Mouse (Mus musculus): Measurements from ENCODE around the gene Atp6v1g2.

Gene Atp6v1g2

DNA sequence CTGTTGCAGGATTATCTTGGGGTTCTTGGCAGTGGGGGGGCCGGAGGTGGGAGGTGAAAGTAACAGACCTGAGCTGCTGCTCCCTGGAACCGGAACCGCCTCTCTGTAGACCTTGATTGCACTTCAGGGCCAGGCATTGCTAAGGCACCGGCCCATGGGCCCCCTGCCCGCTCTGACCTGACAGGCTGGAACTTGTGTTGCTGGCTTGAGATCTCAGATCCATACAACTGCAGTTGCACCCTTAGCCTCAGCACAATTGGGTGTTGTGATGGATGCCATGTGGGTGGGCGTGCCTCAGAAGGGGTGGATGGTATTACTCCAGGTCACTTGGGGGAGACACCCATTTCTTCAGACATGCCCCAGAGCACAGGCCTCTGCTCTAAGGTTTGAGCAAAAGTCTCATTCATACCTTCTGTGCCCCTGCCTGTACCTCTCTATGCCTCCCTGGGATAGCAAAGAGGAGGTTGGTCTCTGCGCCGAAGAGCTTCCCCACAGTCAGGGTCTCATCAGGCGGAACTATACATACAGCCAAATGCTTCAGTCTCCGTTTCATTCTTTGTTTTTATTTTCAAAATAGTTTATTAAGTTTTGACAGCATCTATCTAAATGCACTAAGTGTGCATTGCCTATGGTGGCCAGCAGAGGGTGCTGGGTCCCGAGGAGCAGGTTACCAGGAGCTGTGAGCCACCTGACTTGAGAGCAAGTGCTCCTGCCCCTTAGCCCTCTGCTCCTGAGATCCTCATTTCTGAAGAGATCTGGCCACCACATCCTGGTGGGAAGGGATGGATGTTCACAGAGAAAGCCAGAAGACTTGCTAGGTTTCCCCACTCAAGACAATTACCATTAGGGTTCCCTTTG, 21.0 kb downstream of the Atp6v1g2 start:
- DNase-seq (ENCODE audit: low spot score in 2 of 2), result peak in 1 of 2 experiments; percentile 57

DNA sequence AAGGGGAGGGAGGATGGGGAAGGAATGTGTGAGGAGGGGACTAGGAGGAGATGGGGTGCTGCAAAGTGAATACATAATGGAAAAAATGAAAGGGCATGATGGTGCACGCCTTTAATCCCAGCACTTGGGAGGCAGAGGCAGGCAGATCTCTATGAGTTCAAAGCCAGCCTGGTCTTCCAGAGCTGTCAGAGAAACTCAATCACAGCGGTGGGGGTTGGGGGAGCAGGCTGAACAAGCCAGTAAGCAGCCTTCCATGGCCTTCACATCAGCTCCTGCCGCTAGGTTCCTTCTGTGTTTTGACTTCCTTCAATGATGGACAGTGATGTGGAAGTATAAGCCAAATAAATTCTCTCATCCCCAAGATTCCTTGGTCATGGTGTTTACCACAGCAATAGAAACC, 21.8 kb downstream of the Atp6v1g2 start:
- no peak for DNase-seq (ENCODE audit: low spot score in 2 of 2)

DNA sequence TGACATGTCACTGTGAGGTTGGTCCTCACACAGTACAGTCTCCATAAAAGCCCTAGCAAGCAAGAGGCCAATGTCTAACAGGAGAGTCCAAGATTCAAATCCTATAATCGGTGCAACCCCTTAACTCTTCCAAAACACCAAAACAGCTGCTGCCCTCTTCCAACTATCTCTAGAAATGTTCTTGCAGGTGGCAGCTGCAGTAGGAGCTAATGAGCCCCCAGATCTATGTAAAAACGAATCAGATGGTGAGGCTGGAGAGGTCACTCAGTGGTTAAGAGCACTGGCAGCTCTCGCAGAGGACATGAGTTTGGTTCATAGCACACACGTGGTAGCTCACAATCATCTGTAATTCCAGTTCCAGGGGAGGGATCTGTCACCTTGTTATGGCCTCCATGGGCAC, 22.2 kb downstream of the Atp6v1g2 start:
- DNase-seq (ENCODE audit: low spot score in 2 of 2), result no peak

DNA sequence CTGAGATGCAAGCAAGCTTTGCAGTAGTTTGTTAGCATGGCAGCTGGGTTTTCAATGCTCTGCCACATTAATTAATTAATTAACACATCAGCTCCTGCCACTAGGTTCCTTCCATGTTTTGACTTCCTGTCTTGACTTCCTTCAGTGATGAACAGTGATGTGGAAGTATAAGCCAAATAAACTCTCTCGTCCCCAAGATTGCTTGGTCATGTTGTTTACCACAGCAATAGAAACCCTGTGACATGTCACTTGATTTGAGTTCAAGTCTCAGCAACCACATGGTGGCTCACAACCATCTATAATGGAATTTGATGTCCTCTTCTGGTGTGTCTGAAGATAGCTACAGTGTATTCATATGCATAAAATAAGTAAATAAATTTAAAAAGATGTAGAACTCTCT, 23.9 kb downstream of the Atp6v1g2 start:
- no peak for DNase-seq (ENCODE audit: low spot score in 2 of 2)

DNA sequence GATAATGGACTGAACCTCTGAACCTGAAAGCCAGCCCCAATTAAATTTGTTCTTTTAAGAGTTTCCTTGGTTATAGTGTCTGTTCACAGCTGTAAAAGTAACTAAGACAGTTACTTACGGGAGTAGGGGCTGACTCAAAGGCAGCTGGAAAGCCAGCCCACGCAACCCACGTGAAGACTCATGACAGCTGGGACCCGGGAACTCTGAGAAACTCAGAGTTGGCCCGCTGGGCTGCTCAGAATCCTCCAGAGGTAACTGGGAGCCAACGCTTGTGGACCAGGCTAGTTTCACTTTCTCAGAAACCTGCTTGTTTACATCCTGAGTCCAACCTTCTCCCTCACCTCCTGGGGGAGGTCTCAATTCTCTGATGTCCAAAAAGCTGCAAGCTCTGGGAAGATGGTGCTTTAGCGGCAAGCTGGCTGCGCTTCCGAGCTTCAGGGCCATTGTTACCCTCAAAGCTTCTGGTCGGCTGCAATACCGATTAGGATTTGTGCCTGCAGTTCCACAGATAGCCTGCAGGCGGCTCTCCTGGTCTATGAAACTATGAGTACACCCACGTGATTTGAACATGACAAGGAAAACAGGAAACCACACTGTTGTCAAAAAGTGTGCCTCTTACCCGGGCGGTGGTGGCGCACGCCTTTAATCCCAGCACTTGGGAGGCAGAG, 24.5 kb downstream of the Atp6v1g2 start:
- peak; percentile 89 to 96 for DNase-seq (ENCODE audit: low spot score in 2 of 2)

DNA sequence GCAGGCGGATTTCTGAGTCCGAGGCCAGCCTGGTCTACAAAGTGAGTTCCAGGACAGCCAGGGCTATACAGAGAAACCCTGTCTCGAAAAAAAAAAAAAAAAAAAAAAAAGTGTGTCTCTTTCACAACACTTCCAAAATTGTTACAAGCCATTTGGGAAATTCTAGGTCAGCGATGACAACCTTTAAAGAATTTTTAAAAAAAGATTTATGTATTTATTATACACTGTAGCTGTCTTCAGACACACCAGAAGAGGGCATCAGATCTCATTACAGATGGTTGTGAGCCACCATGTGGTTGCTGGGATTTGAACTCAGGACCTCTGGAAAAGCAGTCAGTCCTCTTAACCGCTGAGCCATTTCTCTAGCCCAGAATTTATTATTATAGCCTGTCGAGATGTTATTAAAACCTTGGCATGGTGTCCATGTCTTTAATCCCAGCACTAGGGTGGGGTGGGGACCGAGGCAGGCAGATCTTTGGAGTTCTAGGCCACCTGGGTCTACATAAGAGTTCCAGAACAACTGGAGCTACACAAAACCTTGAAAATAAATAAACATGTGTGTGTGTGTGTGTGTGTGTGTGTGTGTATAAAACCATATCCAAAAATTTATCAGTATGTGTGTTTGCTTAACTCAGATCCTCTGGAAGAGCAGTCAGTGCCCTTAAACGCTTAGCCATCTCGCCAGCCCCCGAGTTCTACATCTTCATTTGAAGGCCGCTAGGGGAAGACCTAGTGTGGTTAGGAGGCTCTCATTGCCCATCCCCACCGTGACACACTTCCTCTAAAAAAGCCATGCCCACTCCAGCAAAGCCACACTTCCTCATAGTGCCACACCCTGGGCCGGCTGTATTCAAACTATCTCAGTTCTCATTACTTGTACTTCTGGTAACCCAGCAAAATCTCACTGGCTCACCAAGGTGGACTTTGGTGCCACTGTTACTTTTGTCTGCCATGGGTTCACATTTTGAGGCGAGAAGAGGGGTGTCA, 25.3 kb downstream of the Atp6v1g2 start:
- no peak for DNase-seq (ENCODE audit: low spot score in 2 of 2)

DNA sequence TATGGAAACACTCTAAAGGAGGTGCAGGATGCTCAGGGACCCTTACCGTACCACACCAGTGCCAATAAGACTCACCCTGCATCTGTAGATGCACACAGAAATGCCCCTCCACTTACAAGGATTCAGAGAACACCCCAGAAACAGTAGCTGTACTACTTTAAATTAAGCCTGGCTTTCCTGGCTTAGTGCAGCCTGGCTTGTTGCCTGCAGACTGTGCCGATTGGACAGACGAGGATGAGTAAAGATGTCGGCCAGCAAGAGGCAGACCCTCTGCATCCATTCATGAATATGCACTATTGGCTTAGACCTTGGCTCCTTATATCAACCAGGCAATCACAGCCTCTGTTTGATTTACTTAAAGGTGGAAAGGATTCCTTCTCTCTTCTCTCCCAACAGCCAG, 26.2 kb downstream of the Atp6v1g2 start:
- DNase-seq (ENCODE audit: low spot score in 2 of 2), result no peak

DNA sequence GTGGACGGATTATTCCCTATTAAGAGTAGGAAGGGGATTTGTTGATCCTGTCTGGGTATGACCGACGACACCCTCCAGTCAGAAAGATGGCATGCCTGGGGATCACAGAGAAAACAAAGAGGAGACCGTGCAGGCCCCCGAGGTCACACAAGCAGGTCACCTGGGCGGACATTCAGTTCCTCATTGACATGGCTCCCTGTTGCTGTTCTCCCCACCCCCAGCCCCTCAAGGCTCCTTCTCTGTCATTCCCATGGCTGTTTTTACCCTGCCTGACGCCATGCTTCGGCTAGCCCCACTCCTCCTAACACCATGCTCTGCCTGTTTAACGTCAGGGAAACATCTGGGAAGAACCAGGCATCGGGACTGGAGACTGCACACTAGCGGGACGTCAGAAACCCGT, 28.2 kb downstream of the Atp6v1g2 start:
- no peak for DNase-seq (ENCODE audit: low spot score in 2 of 2)

DNA sequence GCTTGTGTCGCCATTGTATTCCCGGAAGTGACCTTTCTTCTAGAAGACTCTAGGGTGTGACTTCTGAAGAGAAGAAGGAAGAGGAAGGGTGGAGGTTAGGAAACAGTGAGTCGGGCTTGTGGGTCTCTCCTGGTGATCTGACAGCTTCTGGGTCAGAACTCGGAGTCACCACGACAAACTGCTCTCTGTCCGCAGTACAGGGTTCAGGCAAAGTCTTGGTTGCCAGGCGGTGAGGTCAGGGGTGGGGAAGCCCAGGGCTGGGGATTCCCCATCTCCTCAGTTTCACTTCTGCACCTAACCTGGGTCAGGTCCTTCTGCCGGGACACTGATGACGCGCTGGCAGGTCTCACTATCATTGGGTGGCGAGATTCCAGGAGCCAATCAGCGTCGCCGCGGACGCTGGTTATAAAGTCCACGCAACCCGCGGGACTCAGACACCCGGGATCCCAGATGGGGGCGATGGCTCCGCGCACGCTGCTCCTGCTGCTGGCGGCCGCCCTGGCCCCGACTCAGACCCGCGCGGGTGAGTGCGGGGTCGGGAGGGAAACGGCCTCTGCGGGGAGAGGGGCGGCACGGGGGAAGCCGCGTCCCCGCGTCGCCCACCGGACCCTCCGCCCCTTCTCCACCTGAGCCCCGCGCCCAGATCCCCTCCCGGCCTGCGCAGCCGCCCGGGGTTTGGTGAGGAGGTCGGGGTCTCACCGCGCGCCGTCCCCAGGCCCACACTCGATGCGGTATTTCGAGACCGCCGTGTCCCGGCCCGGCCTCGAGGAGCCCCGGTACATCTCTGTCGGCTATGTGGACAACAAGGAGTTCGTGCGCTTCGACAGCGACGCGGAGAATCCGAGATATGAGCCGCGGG, 29.4 kb downstream of the Atp6v1g2 start, which contains the start of gene H2-D1:
TSS of gene H2-D1 (plus strand) at position 67 of the 859 bp plus-strand sequence.
- peak; percentile 95 to 97 for DNase-seq (ENCODE audit: low spot score in 2 of 2)

DNA sequence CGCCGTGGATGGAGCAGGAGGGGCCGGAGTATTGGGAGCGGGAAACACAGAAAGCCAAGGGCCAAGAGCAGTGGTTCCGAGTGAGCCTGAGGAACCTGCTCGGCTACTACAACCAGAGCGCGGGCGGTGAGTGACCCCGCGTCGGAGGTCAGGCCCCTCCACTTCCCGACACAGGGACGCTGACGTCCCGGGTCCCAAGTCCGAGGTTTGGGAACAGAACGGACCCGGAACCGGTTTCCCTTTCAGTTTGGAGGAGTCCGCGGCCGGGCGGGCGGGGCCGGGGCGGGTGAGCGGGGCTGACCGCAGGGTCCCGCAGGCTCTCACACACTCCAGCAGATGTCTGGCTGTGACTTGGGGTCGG, 30.0 kb downstream of the Atp6v1g2 start:
- DNase-seq (ENCODE audit: low spot score in 2 of 2), result no peak

DNA sequence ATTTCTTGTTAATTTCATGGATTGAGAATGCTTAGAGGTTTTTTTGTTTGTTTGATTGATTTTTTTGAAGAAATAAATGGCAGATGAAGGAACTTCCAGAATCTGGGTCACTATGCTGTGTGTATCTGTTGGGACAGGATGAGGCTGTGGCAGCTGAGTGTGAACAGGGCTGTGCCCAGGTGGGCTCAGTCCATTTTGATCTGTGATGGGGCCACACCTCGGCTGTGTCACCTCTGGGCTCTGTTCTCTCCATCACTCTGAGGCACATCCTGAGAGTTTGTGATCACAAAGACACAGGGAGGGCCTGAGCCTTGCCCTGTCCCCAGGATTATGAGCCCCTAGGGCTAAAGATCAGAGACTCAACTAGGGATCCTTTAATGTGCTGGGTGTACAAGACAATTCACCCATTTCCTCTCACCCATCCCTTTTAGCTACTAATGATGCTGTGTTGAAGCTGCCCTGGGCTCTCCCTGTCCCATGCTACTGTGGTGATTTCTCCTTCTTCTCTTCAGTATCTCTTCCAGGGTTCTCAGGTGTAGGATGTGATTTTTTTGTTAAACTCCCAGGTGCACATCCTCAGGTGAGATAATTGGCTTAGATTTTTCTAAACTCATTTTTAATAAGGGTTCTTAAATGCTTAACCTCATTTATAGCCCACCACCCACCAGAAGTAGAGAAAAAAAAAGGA, 34.1 kb downstream of the Atp6v1g2 start:
- no peak for DNase-seq (ENCODE audit: low spot score in 2 of 2)

DNA sequence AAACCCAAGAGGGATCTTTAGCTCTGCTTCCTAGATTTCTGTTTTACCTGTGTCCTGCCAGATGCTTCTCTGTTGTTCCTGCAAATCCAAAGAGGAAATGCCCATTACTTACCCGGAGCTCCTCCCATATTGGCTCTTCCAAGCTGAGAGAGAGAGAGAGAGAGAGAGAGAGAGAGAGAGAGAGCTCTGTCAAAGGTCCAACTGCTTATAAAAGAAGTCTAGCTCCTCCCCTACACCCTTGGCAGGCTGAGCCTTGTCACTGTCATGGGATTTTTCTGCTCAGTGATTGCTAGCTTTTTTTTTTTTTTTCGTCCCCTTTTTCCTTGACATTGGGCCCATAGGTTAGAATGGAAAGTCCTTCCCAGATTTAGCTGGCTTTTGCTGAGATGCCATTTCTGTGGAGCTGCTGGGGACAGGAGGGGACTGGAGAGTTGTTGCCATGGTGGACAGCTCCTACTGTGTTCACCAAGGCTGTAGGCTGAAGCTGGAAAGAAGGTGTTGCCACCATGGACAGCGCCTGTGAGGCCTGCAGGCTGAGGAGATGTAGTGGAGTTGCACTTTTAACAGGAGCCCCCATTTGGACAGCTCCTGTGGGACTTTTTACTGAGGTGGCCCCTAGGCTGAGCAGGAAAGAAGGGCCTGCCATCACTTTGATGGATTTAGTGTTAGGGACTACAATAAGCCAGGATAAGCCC, 36.3 kb downstream of the Atp6v1g2 start:
- no peak for DNase-seq (ENCODE audit: low spot score in 2 of 2)

DNA sequence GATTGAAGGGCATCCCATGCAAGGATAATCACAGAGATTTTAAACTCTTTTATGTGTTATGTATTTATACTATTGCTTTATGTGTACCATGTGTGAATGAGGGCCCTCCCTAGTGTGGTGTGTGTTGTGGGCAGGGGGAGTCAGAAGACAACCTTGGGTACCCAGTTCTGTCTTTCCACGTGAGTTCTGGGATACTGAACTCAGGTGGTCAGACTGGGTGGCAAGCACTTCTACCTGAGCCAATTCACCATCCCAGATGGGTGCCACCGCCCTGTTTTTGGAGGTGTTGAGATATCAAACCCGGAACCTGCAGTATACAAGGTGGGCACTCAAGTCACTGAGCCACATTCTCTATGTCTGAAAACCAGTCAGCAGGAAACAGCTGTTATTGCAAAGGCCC, 38.8 kb downstream of the Atp6v1g2 start:
- no peak for DNase-seq (ENCODE audit: low spot score in 2 of 2)

DNA sequence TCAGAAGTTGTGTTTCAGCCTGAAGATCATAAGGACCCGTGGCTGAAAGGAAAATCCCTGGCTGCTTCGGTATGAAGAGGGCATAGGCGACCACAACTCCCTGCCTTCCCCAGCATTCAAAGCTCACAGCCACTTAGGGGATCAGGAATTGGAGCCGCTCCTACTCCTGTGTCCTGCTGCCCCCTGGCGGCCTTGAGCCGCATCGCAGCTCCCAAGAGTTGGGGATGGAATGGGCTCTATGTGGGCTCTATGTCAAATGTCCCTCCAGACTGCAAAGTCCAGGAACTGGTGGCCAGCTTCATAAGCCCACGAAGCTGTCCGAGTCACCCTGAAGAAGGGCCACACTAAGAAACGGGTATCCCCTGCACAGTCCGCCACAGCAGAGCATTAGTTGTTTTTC, 41.3 kb downstream of the Atp6v1g2 start:
- DNase-seq (ENCODE audit: low spot score in 2 of 2), result peak; percentile 78 to 85

DNA sequence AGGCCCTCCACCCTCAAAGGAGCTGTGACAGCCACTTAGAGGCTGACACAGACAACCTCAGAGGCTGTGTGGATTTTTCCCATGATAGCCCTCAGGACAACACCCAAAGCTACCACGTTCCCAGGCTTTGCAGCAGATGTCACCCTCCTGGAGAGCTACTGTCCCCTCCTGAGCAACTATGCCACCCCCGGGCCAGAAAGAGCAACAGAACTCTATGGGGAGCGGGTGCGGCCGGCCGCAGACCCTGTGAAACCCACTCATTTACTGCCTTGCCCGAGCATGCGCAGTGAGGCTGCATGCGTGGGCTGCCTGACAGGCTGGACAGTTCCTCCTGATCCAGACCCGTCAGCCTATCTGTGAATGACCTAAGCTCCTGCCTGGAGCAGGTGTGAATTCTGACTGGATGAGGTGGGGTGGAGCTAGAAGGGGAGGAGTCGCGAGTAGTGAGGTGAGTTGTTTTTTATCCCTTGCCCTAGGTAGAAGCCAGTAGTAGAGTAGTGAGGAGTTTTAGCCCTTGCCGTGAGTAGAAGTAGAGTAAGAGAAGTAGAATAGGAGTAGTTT, 42.9 kb downstream of the Atp6v1g2 start:
- DNase-seq (ENCODE audit: low spot score in 2 of 2), result no peak

DNA sequence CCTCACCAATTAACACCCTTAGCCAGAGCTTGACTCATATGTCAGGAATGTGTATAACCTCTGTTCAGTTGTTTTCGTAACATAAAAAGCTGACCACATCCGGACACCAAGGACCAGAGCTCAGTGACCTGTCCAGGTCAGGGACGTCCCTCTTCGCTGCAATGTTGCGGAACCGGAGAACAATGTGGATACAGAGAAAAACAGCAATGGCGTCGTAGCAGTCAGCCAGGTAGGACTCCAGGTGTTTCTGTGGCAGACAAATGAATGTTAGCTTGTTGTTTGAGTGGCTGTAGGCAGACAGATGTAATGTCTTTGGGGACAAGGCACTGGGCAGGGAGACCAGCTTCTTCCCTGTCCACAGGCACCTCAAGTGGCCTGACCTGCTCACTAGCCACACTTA, 44.6 kb downstream of the Atp6v1g2 start:
- DNase-seq (ENCODE audit: low spot score in 2 of 2), result no peak

DNA sequence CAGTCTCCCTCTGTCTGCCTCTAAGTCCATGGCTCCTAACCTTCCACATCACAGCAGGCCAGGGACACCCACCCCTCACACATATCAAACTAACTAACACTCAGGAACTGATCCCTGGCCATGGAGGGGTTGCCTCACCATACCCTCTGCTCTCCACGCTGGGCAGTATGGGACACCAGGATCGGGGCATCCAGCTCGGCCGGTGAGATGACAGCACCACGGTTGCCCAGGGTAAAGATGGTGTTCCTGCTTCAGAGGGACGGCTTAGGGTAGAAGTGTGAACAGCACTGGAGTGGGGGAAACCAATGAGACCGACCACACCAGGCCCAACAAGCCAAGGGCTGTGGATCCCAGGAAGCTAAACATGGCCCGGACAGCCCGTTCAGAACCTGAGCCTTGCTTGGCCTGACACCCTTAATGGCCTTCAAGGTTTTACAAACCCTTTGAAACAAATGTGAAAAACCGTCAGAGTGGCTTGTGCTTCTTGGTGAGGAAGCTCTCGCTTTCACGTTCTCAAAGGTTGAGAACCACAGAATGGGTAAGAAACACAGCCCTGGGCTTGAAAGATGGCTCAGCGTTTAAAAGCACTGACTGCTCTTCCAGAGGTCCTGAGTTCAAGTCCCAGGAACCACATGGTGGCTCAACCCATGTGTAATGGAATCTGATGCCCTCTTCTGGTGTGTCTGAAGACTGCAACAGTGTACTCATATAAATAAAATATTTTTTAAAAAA, 45.7 kb downstream of the Atp6v1g2 start:
- DNase-seq (ENCODE audit: low spot score in 2 of 2), result no peak

DNA sequence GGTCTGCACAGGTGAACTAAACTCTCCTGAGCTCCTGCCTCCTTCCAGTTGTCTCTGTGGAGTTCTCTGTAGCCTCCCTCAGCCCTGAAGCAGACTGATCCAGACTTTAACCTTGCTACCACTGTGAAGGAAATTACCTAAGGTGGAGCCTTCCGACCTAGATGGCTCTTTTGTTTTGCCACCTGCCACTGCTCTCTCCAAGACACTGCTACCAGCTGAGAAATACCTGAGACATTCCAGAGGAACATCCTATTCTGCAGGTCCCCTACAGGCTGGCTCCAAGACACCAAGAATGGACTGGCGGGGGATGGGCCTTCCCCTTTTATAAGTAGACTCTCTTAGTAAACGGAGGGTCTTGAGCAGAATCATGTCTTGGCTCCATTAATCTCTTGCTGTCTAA, 46.8 kb downstream of the Atp6v1g2 start:
- DNase-seq (ENCODE audit: low spot score in 2 of 2), result no peak

DNA sequence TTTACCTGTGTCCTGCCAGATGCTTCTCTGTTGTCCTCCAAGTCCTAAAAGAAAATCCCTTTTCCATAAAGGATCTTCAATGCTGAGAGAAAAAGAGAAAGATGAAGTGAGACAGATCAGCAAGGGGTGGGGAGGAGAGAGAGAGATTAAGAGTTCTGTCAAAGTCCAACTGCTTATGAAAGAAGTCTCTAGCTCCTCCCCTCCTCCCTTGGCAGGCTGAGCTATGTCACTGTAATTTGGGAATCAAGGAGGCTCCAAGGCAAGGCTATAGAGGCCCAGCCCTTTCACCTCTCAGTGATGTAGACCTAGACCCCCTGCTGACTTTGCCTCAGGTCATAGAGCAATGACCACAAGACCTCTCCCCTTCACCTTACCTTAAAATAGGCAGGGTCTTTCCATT, 52.0 kb downstream of the Atp6v1g2 start:
- DNase-seq (ENCODE audit: low spot score in 2 of 2), result no peak
